8 mouse cellular contexts compared by ENCODE assay signal in the genomic region with DNA sequence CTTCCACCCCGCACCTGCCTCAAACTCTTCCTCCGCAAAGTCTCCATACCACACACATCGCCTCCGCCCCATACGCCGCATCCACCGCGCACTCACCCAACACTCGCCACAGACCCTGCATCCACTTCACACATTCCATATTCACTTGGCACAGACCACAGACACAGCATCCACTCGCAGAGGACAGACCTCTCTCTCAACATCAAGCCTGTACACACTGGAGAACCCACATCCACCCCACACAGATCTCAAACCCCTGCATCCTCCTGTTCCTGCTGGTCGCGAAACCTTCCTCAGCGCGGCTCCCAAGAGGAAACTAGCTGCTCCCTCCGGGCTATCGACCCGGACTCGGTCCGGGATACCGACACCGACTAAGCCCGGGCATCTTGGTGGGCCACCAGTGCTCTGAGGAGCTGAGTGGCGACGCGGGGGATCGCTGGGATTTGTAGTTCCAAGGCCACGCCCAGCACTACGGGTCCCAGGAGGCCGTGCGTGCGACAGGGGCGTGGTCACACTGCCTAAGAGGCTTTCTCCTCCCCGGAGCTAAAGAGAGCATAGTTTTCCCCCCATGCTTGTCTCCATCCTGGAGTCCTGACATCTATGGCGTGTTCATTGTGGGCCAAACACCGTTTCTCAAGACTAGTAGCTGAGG. TPM values are rescaled to one million over a fixed set of nuclear protein-coding genes. Genes with fewer than 3 reads are reported as not detected.
DNase-seq lines count a peak whose midpoint lies in the region; ATAC-seq and TF ChIP-seq lines count a peak whose summit lies in the region.

No protein-coding gene starts in this region.

- H3K27ac ChIP-seq in bone marrow macrophage, adult 2 months (ENCODE audit: insufficient read depth, low read depth, low read length), result peak overlapping the region; percentile 4; the same call in 1 of the 2 replicates
- no peak overlapping the region for H3K27ac ChIP-seq in embryonic facial prominence, embryonic 15.5 days (replicated peaks)
- no peak overlapping the region for H3K27ac ChIP-seq in limb, embryonic 13.5 days
- peak overlapping the region; percentile 62; the same call in 1 of the 2 replicates for H3K27ac ChIP-seq in midbrain, embryonic 15.5 days
- no peak overlapping the region for H3K27ac ChIP-seq in spleen, adult 2 months (ENCODE audit: insufficient read depth, low read length)

- H3K4me1 ChIP-seq in bone marrow macrophage, adult 2 months (ENCODE audit: control insufficient read depth, insufficient read depth, low read length), result peaks cover 7% of the 10 kb centered on the region
- peaks cover 13% of the 10 kb centered on the region; the same call in 1 of the 2 replicates for H3K4me1 ChIP-seq in embryonic facial prominence, embryonic 15.5 days
- peaks cover 16% of the 10 kb centered on the region for H3K4me1 ChIP-seq in limb, embryonic 13.5 days
- peaks cover 14% of the 10 kb centered on the region for H3K4me1 ChIP-seq in midbrain, embryonic 15.5 days
- H3K4me1 ChIP-seq in spleen, adult 2 months (ENCODE audit: control insufficient read depth, insufficient read depth, insufficient read length), result no peaks in the 10 kb centered on the region; the same call in 1 of the 2 replicates

- H3K4me3 ChIP-seq in bone marrow macrophage, adult 2 months (ENCODE audit: insufficient read depth, low read length), result peak overlapping the region; percentile 82
- peak overlapping the region; percentile 76 for H3K4me3 ChIP-seq in embryonic facial prominence, embryonic 15.5 days (replicated peaks)
- peak overlapping the region; percentile 71 for H3K4me3 ChIP-seq in limb, embryonic 13.5 days
- peak overlapping the region; percentile 82 for H3K4me3 ChIP-seq in midbrain, embryonic 15.5 days
- H3K4me3 ChIP-seq in spleen, adult 2 months (ENCODE audit: extremely low read depth, insufficient read depth, insufficient read length), result peak overlapping the region; percentile 70

- WGBS in embryonic facial prominence, embryonic 15.5 days, result under 1% methylated on average over 35 of the region's 35 CpGs
- WGBS in limb, embryonic 13.5 days, result under 1% methylated on average over 35 of the region's 35 CpGs
- WGBS in midbrain, embryonic 15.5 days, result under 1% methylated on average over 35 of the region's 35 CpGs
- WGBS in spleen, adult 2 months, result under 1% methylated on average over 35 of the region's 35 CpGs

- no peak for TF ChIP-seq POLR2A in bone marrow macrophage, adult 2 months (IDR thresholded peaks at IDR 0.05; ENCODE audit: borderline replicate concordance, low read depth, low read length)
- no peak for TF ChIP-seq POLR2A in spleen, adult 2 months (IDR thresholded peaks at IDR 0.05; ENCODE audit: low read depth, low read length)

- peak; percentile 91 to 92 for DNase-seq in B cell, adult 2 months
- DNase-seq in heart, adult 9 months (ENCODE audit: low spot score in 2 of 2), result peak; percentile 81 to 88
- DNase-seq in kidney, adult 9 months, result peak; percentile 93
- peak; percentile 75 to 86 for DNase-seq in spleen, adult 2 months (ENCODE audit: low read depth in 1 of 2, low spot score in 2 of 2)

- H3K9ac ChIP-seq in embryonic facial prominence, embryonic 15.5 days, result peak overlapping the region; percentile 64
- peak overlapping the region; percentile 78 for H3K9ac ChIP-seq in limb, embryonic 13.5 days
- H3K9ac ChIP-seq in midbrain, embryonic 15.5 days, result peak overlapping the region; percentile 84

- H3K4me2 ChIP-seq in embryonic facial prominence, embryonic 15.5 days (replicated peaks), result peak overlapping the region; percentile 81
- H3K4me2 ChIP-seq in limb, embryonic 13.5 days (replicated peaks), result peak overlapping the region; percentile 89
- peak overlapping the region; percentile 79 for H3K4me2 ChIP-seq in midbrain, embryonic 15.5 days

- TF ChIP-seq CTCF in bone marrow macrophage, adult 2 months (IDR thresholded peaks at IDR 0.05; ENCODE audit: low read depth, low read length), result no peak
- no peak for TF ChIP-seq CTCF in spleen, adult 2 months (IDR thresholded peaks at IDR 0.05; ENCODE audit: extremely low read depth, insufficient read depth, insufficient read length, insufficient replicate concordance)

- no peaks in the 10 kb centered on the region for H3K27me3 ChIP-seq in embryonic facial prominence, embryonic 15.5 days
- no peaks in the 10 kb centered on the region for H3K27me3 ChIP-seq in limb, embryonic 13.5 days
- no peaks in the 10 kb centered on the region for H3K27me3 ChIP-seq in midbrain, embryonic 15.5 days (replicated peaks)
- H3K27me3 ChIP-seq in spleen, adult 2 months (ENCODE audit: control insufficient read depth, insufficient read depth, low read length), result 0 out of 2 replicates have a peak, but pooled peaks cover 1% of the 10 kb centered on the region

- ATAC-seq in embryonic facial prominence, embryonic 15.5 days (ENCODE audit: insufficient number of reproducible peaks, low FRiP score, low TSS enrichment, low read depth), result peak; percentile 95
- peak; percentile 93 for ATAC-seq in limb, embryonic 13.5 days (ENCODE audit: low FRiP score, low read depth)
- peak; percentile 96 for ATAC-seq in midbrain, embryonic 15.5 days (replicated peaks)

- H3K36me3 ChIP-seq in embryonic facial prominence, embryonic 15.5 days, result no peaks in the 10 kb centered on the region
- H3K36me3 ChIP-seq in limb, embryonic 13.5 days, result no peaks in the 10 kb centered on the region
- H3K36me3 ChIP-seq in midbrain, embryonic 15.5 days (replicated peaks), result no peaks in the 10 kb centered on the region
- no peaks in the 10 kb centered on the region for H3K36me3 ChIP-seq in spleen, adult 2 months (ENCODE audit: control insufficient read depth, insufficient read depth, low read length)

- H3K9me3 ChIP-seq in embryonic facial prominence, embryonic 15.5 days (replicated peaks), result no peaks in the 10 kb centered on the region
- no peaks in the 10 kb centered on the region for H3K9me3 ChIP-seq in limb, embryonic 13.5 days
- H3K9me3 ChIP-seq in midbrain, embryonic 15.5 days, result no peaks in the 10 kb centered on the region

RNA-seq across cellular contexts. Expression of a gene that starts 5.9 kb away (rescaled TPM):
- 3.1 and 3.3 TPM in 2 replicates for polyA plus RNA-seq in bone marrow macrophage, adult 2 months (2012; ENCODE audit: insufficient read depth, insufficient read length, missing spikeins)
- polyA plus RNA-seq in embryonic facial prominence, embryonic 15.5 days (2015; fragmentation: Nextera tagmentation; extraction: Ambion mirVana), result 7.2 and 8.3 TPM in 2 replicates
- 8.7 and 9.4 TPM in 2 replicates for polyA plus RNA-seq in limb, embryonic 13.5 days (2015; fragmentation: Nextera tagmentation; extraction: Ambion mirVana)
- polyA plus RNA-seq in midbrain, embryonic 15.5 days (2015; fragmentation: Nextera tagmentation; extraction: Ambion mirVana), result 10.2 and 11.0 TPM in 2 replicates
- polyA plus RNA-seq in spleen, adult 2 months (2012; rRNA removed), result 4.1 and 4.7 TPM in 2 replicates

RNA-seq across cellular contexts. Expression of a gene that starts 18.9 kb away (rescaled TPM):
- polyA plus RNA-seq in bone marrow macrophage, adult 2 months (2012; ENCODE audit: insufficient read depth, insufficient read length, missing spikeins), result 15.7 and 18.5 TPM in 2 replicates
- 4.5 TPM in 2 replicates for polyA plus RNA-seq in embryonic facial prominence, embryonic 15.5 days (2015; fragmentation: Nextera tagmentation; extraction: Ambion mirVana)
- polyA plus RNA-seq in limb, embryonic 13.5 days (2015; fragmentation: Nextera tagmentation; extraction: Ambion mirVana), result 3.8 and 4.1 TPM in 2 replicates
- polyA plus RNA-seq in midbrain, embryonic 15.5 days (2015; fragmentation: Nextera tagmentation; extraction: Ambion mirVana), result 4.9 and 5.2 TPM in 2 replicates
- 11.6 and 13.2 TPM in 2 replicates for polyA plus RNA-seq in spleen, adult 2 months (2012; rRNA removed)

Comparison
In these comparisons a context has a peak if more than half of its experiments do, and no peak if none do; other contexts are left out.
1. H3K27ac ChIP-seq: peak in bone marrow macrophage, adult 2 months (single experiment) and midbrain, embryonic 15.5 days (single experiment); none in embryonic facial prominence, embryonic 15.5 days (single experiment), limb, embryonic 13.5 days (single experiment) and spleen, adult 2 months (single experiment).
2. Peak in every context shown above with its lines, with median percentiles within 50 percentile points of each other: DNase-seq, H3K4me3 ChIP-seq, ATAC-seq, H3K4me2 ChIP-seq and H3K9ac ChIP-seq.